Mouse (Mus musculus) erythroid progenitor cell, adult 5-6 weeks (primary cell): Measurements from ENCODE around the gene Olfr1350. TPM values are rescaled to one million over a fixed set of nuclear protein-coding genes. Genes with fewer than 3 reads are reported as not detected.
"Not testable (repeated sequence)": the region's sequence is repeated elsewhere in the genome, so short reads cannot be mapped to it uniquely, and the experiment has no call there.

Source experiments
- ATAC-seq: replicated peaks from 2 replicates; pipeline ENCODE4 v1.8.0; 2016; ENCODE audit warnings: moderate number of reproducible peaks, mild to moderate bottlenecking, moderate TSS enrichment, inconsistent platforms; ENCODE audit not compliant: poor library complexity, low FRiP score, severe bottlenecking
- total RNA-seq, 2 experiments: library from RNA; stranded (forward) in 1 of 2; stranded (reverse) in 1 of 2; fragments of 150-400 nt in 1 of 2; fragments of 186-747, 209-891 nt in 1 of 2; gene quantifications; 2 replicates each; pipeline versions ENCODE4 v1.2.3 to v1.2.4; 2015 to 2017; ENCODE audit warnings: low replicate concordance in 2 of 2

Olfr1350 gene
- total RNA-seq (2015; ENCODE audit: low replicate concordance), result not detected in 2 replicates
- not detected in 2 replicates for total RNA-seq (2017; ENCODE audit: low replicate concordance)

DNA sequence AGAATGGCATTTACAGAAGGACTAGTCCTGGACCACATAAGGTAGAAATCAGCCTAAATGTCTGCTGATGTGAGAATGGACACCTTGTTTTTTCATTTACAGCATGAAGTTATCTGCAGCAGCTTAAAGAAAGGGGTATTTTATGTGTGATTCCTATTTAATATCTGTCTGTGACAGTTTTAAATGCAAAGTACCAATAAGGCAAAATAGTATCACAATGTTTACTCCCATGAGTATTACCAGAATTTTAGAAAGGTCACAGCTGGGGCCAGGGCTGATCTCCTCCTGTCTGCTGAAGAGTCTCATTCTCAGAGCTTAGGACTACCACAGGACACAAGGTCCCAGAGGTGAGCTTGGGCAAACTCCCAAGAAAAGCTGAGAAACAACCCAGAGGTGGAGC is at the start of gene Olfr1350:
Gene Olfr1350, plus strand, starts transcription at position 301 of the 400 bp plus-strand sequence.
- no peak for ATAC-seq

- ATAC-seq, result no peak
These were observed 43.0 kb upstream of the Olfr1350 start for GRCm38 (mm10) chr7:6521666-6522065.

GRCm38 (mm10) chr7:6522850-6523249 is 41.8 kb upstream of the Olfr1350 start, which contains the start of gene Olfr1349:
TSS of gene Olfr1349 (minus strand) at chr7:6522950.
- ATAC-seq, result no peak

DNA sequence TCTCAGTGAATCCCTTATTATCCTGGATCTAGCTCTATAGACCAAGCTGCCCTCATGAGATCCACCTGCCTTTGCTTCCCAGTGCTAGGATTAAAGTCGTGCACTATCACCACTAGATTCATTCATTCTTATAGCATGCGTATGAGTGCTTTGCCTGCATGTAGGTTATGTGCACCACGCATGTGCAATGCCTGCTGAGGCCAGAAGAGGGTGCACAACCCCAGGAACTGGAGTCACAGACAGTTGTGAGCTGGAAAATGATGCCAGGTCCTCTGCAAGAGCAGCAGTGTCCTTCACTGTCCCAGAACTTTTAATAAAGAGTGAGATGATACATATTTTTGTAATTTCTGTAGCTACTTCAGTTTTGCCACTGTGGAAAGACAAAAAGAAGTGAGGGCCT is 39.6 kb upstream of the Olfr1350 start:
- ATAC-seq, result no peak

DNA sequence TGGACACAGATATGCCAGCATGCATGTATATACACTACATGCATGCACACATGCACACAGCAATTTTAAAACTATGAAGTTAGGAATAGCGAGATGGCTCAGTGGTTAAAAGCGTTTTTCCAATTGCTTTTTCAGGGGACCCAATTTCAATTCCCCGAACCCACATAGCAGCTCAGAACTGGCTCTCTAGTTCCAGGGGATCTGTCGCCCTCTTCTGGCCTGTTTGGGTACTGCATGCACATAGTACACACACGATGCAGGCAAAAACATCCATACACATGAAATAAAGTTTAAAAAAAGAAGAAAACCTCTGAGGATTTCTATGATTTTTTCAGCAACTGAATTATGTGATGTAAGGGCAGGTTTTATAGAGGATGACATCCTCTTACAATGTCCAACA is 38.5 kb upstream of the Olfr1350 start:
- no peak for ATAC-seq

DNA sequence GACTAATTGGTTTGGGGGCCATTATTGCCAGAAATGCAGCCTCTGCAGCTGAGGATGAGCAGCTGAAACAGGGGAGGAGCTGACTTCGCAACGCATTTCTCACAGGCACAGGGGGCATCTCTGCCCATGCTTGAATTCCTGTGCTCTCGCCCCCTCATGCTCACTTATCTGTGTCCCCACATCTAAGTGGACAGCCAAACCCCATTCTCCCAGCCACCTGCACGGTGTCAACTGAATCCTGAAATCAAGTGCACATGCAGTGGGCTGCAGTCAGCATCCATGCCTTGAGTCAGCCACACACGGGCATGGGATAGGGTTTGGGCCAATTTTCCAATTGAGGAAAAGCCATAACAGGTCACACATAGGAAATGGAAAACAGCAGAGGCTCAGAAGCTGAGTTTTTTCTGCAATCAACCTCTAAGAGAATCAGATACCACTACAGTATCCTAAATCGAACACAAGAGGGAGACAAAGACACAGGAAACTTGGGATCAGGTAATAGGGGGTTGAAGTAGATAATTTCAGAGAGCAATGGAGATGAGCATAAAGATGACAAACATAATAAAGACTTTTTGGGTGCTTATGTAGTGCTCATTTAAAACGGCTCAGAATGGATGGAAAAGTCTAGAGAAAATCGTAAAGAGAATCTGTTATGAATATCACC is 21.6 kb downstream of the Olfr1350 start:
- ATAC-seq, result no peak

DNA sequence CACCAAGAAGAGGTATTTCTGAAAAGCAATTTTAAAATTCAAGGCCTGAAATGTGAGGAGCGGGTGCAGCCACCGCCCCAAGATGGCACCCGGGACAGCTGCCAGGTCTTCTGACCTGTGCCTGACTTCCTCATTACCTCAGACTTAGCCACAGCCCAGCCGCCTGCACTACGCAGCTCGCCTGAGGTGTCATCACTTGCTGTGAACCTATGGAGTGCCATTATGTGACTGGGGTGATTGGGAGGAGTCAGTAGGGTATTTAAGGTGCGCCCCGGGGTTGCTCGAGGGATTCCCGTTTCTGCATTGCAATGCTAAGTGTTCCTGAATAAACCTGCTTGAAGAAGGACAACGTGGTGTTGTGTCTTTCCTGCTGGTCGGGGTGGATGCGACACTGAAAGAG is 24.1 kb downstream of the Olfr1350 start:
- ATAC-seq, result not testable (repeated sequence)

DNA sequence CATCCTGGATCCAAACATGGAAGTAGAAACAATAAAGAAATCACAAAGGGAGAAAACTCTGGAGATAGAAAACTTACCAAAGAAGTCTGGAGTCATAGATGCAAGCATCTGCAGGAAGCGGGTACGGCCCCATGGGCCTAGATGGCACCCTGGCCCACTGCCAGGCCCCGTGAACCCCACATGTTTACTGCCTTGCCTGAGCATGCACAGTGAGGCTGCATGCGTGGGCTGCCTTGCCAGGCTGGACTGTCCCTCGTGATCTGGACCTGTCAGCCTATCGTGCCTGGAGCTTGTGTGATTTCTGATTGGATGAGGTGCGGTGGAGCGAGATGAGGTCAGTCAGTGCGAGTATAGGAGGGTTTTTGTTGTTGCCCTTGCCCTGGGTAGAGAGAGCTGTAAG is 38.7 kb downstream of the Olfr1350 start:
- no peak for ATAC-seq

Other genes starting within 250 kb of the Olfr1350 start
- gene Zfp583, start 233.6 kb upstream of the Olfr1350 start, total RNA-seq (2015; ENCODE audit: low replicate concordance), result not detected in 2 replicates
- 1.2 TPM in 1 of 2 replicates, not detected in the other for gene Zfp583, start 233.6 kb upstream of the Olfr1350 start, total RNA-seq (2017; ENCODE audit: low replicate concordance)
- not detected in 2 replicates for gene Gm3854, start 221.1 kb upstream of the Olfr1350 start, total RNA-seq (2015; ENCODE audit: low replicate concordance)
- not detected in 2 replicates for gene Gm3854, start 221.1 kb upstream of the Olfr1350 start, total RNA-seq (2017; ENCODE audit: low replicate concordance)
- gene Zfp78, start 201.6 kb upstream of the Olfr1350 start, total RNA-seq (2015; ENCODE audit: low replicate concordance), result 1.7 TPM in 1 of 2 replicates, not detected in the other
- gene Zfp78, start 201.6 kb upstream of the Olfr1350 start, total RNA-seq (2017; ENCODE audit: low replicate concordance), result 1.2 TPM in 1 of 2 replicates, not detected in the other
- gene Zfp28, start 181.5 kb upstream of the Olfr1350 start, total RNA-seq (2015; ENCODE audit: low replicate concordance), result not detected in 2 replicates
- 0.51 TPM in 1 of 2 replicates, not detected in the other for gene Zfp28, start 181.5 kb upstream of the Olfr1350 start, total RNA-seq (2017; ENCODE audit: low replicate concordance)
- gene Smim17, start 166.1 kb upstream of the Olfr1350 start, total RNA-seq (2015; ENCODE audit: low replicate concordance), result not detected in 2 replicates
- not detected in 2 replicates for gene Smim17, start 166.1 kb upstream of the Olfr1350 start, total RNA-seq (2017; ENCODE audit: low replicate concordance)
- gene Gm20715, start 154.6 kb upstream of the Olfr1350 start, total RNA-seq (2015; ENCODE audit: low replicate concordance), result not detected in 2 replicates
- not detected in 2 replicates for gene Gm20715, start 154.6 kb upstream of the Olfr1350 start, total RNA-seq (2017; ENCODE audit: low replicate concordance)
- not detected in 2 replicates for gene Olfr1344, start 126.2 kb upstream of the Olfr1350 start, total RNA-seq (2015; ENCODE audit: low replicate concordance)
- gene Olfr1344, start 126.2 kb upstream of the Olfr1350 start, total RNA-seq (2017; ENCODE audit: low replicate concordance), result not detected in 2 replicates
- gene Olfr1336, start 108.7 kb upstream of the Olfr1350 start, total RNA-seq (2015; ENCODE audit: low replicate concordance), result not detected in 2 replicates
- not detected in 2 replicates for gene Olfr1336, start 108.7 kb upstream of the Olfr1350 start, total RNA-seq (2017; ENCODE audit: low replicate concordance)
- gene Olfr1346, start 97.7 kb upstream of the Olfr1350 start, total RNA-seq (2015; ENCODE audit: low replicate concordance), result not detected in 2 replicates
- not detected in 2 replicates for gene Olfr1346, start 97.7 kb upstream of the Olfr1350 start, total RNA-seq (2017; ENCODE audit: low replicate concordance)
- not detected in 2 replicates for gene Olfr5, start 77.9 kb upstream of the Olfr1350 start, total RNA-seq (2015; ENCODE audit: low replicate concordance)
- gene Olfr5, start 77.9 kb upstream of the Olfr1350 start, total RNA-seq (2017; ENCODE audit: low replicate concordance), result not detected in 2 replicates
- gene Olfr1347, start 65.1 kb upstream of the Olfr1350 start, total RNA-seq (2015; ENCODE audit: low replicate concordance), result not detected in 2 replicates
- not detected in 2 replicates for gene Olfr1347, start 65.1 kb upstream of the Olfr1350 start, total RNA-seq (2017; ENCODE audit: low replicate concordance)
- not detected in 2 replicates for gene Olfr1348, start 56.1 kb upstream of the Olfr1350 start, total RNA-seq (2015; ENCODE audit: low replicate concordance)
- not detected in 2 replicates for gene Olfr1348, start 56.1 kb upstream of the Olfr1350 start, total RNA-seq (2017; ENCODE audit: low replicate concordance)
- not detected in 2 replicates for gene Olfr1349, start 41.9 kb upstream of the Olfr1350 start, total RNA-seq (2015; ENCODE audit: low replicate concordance)
- gene Olfr1349, start 41.9 kb upstream of the Olfr1350 start, total RNA-seq (2017; ENCODE audit: low replicate concordance), result not detected in 2 replicates
- gene Zim1, start 131.6 kb downstream of the Olfr1350 start, total RNA-seq (2015; ENCODE audit: low replicate concordance), result not detected in 2 replicates
- gene Zim1, start 131.6 kb downstream of the Olfr1350 start, total RNA-seq (2017; ENCODE audit: low replicate concordance), result not detected in 2 replicates
- 0.36 TPM in 1 of 2 replicates, not detected in the other for gene Peg3, start 165.6 kb downstream of the Olfr1350 start, total RNA-seq (2015; ENCODE audit: low replicate concordance)
- gene Peg3, start 165.6 kb downstream of the Olfr1350 start, total RNA-seq (2017; ENCODE audit: low replicate concordance), result not detected in 2 replicates
- not detected in 2 replicates for gene Usp29, start 165.7 kb downstream of the Olfr1350 start, total RNA-seq (2015; ENCODE audit: low replicate concordance)
- not detected in 2 replicates for gene Usp29, start 165.7 kb downstream of the Olfr1350 start, total RNA-seq (2017; ENCODE audit: low replicate concordance)